Mouse (Mus musculus) MEL (cell line): Measurements from ENCODE around the gene Megf8. TPM values are rescaled to one million over a fixed set of nuclear protein-coding genes. Genes with fewer than 3 reads are reported as not detected.

Source experiments
- DNase-seq: peaks from one replicate; pipeline ENCODE4 v3.0.0; 2011; ENCODE audit warnings: low read depth, low spot score
- H3K27ac ChIP-seq: 2 replicates; pipeline ENCODE4 v1.5.1; 2012; ENCODE audit warnings: low read depth, mild to moderate bottlenecking, control low read depth, low read length, moderate library complexity; ENCODE audit not compliant: control insufficient read depth
- H3K27me3 ChIP-seq, 2 experiments: fragments of 150-350 bp in 1 of 2; sonication (generic) in 1 of 2; 2 replicates each; pipeline ENCODE4 v1.6.1; 2012; ENCODE audit warnings: low read length in 2 of 2, mild to moderate bottlenecking in 2 of 2, improper control_type of control experiment in 1 of 2, moderate library complexity in 1 of 2; ENCODE audit not compliant: insufficient read depth in 2 of 2, control insufficient read depth in 1 of 2
- H3K36me3 ChIP-seq, 2 experiments: 2 replicates each; pipeline ENCODE4 v1.6.1; 2012 to 2014; ENCODE audit warnings: low read length in 2 of 2, improper control_type of control experiment in 1 of 2, inconsistent platforms in 1 of 2, mild to moderate bottlenecking in 1 of 2; ENCODE audit not compliant: insufficient read depth in 2 of 2, control insufficient read depth in 1 of 2
- H3K4me1 ChIP-seq, 2 experiments: fragments of 150-350 bp in 1 of 2; sonication (generic) in 1 of 2; 2 replicates each; pipeline ENCODE4 v1.6.1; 2012; ENCODE audit warnings: low read length in 2 of 2, improper control_type of control experiment in 1 of 2, mild to moderate bottlenecking in 1 of 2; ENCODE audit not compliant: insufficient read depth in 2 of 2, control insufficient read depth in 1 of 2
- H3K4me3 ChIP-seq, 2 experiments: fragments of 150-350 bp in 1 of 2; sonication (generic) in 1 of 2; 2 replicates each; pipeline ENCODE4 v1.5.1; 2012; ENCODE audit warnings: low read depth in 2 of 2, low read length in 2 of 2, mild to moderate bottlenecking in 2 of 2, moderate library complexity in 2 of 2, control low read depth in 1 of 2, improper control_type of control experiment in 1 of 2; ENCODE audit not compliant: control insufficient read depth in 1 of 2, insufficient read depth in 1 of 2
- H3K79me2 ChIP-seq: 2 replicates; pipeline ENCODE4 v1.6.1; 2012; ENCODE audit warnings: mild to moderate bottlenecking, low read length, moderate library complexity; ENCODE audit not compliant: control insufficient read depth, poor library complexity, insufficient read depth
- H3K9ac ChIP-seq: 2 replicates; pipeline ENCODE4 v1.6.1; 2012; ENCODE audit warnings: low read depth, mild to moderate bottlenecking, control low read depth, low read length, moderate library complexity; ENCODE audit not compliant: control insufficient read depth, poor library complexity, severe bottlenecking
- H3K9me3 ChIP-seq: fragments of 150-350 bp; sonication (generic); replicated peaks from 2 replicates; pipeline ENCODE4 v1.6.1; 2012; ENCODE audit warnings: mild to moderate bottlenecking, low read length, improper control_type of control experiment, moderate library complexity; ENCODE audit not compliant: insufficient read depth
- CHD2 ChIP-seq: IDR thresholded peaks from 2 replicates; pipeline ENCODE4 v1.6.1; 2011; ENCODE audit warnings: low read length, improper control_type of control experiment
- EP300 ChIP-seq, 2 experiments: IDR thresholded peaks; 2 replicates each; pipeline ENCODE4 v1.6.1; 2011; ENCODE audit warnings: improper control_type of control experiment in 2 of 2, low read length in 2 of 2, low read depth in 1 of 2, mild to moderate bottlenecking in 1 of 2
- ETS1 ChIP-seq: IDR thresholded peaks from 2 replicates; pipeline ENCODE4 v1.6.1; 2012; ENCODE audit warnings: low read depth, mild to moderate bottlenecking, inconsistent platforms, low read length, improper control_type of control experiment, moderate library complexity
- GATA1 ChIP-seq: IDR thresholded peaks from 2 replicates; pipeline ENCODE4 v1.6.1; 2011; ENCODE audit warnings: low read depth, low read length, improper control_type of control experiment
- MAX ChIP-seq: IDR thresholded peaks from 2 replicates; pipeline ENCODE4 v1.6.1; 2011; ENCODE audit warnings: low read length, improper control_type of control experiment
- MXI1 ChIP-seq: IDR thresholded peaks from 2 replicates; pipeline ENCODE4 v1.6.1; 2011; ENCODE audit warnings: mild to moderate bottlenecking, low read depth, low read length, improper control_type of control experiment
- MYB ChIP-seq: IDR thresholded peaks from 2 replicates; pipeline ENCODE4 v1.6.1; 2011; ENCODE audit warnings: mild to moderate bottlenecking, low read depth, low read length, improper control_type of control experiment
- NELFE ChIP-seq: IDR thresholded peaks from 2 replicates; pipeline ENCODE4 v1.6.1; 2011; ENCODE audit warnings: low read depth, low read length, improper control_type of control experiment
- POLR2AphosphoS2 ChIP-seq: IDR thresholded peaks from 2 replicates; pipeline ENCODE4 v1.6.1; 2011; ENCODE audit warnings: low read length, improper control_type of control experiment
- SIN3A ChIP-seq: IDR thresholded peaks from 2 replicates; pipeline ENCODE4 v1.6.1; 2012; ENCODE audit warnings: low read length, improper control_type of control experiment, inconsistent platforms
- TAL1 ChIP-seq: IDR thresholded peaks from 2 replicates; pipeline ENCODE4 v1.6.1; 2012; ENCODE audit warnings: mild to moderate bottlenecking, inconsistent platforms, low read length, moderate library complexity, mixed read lengths
- TBP ChIP-seq: IDR thresholded peaks from 2 replicates; pipeline ENCODE4 v1.8.0; 2011; ENCODE audit warnings: low read depth, low read length, improper control_type of control experiment
- TCF12 ChIP-seq: IDR thresholded peaks from 2 replicates; pipeline ENCODE4 v1.6.1; 2014; ENCODE audit warnings: low read depth, mild to moderate bottlenecking, inconsistent platforms, low read length, improper control_type of control experiment, moderate library complexity
- USF1 ChIP-seq: IDR thresholded peaks from 2 replicates; pipeline ENCODE4 v1.6.1; 2014; ENCODE audit warnings: low read depth, mild to moderate bottlenecking, inconsistent platforms, low read length, improper control_type of control experiment, moderate library complexity
- USF2 ChIP-seq, 2 experiments: IDR thresholded peaks; 2 replicates each; pipeline ENCODE4 v1.6.1; 2011 to 2012; ENCODE audit warnings: improper control_type of control experiment in 2 of 2, low read length in 2 of 2, borderline replicate concordance in 1 of 2, inconsistent platforms in 1 of 2, low read depth in 1 of 2, mild to moderate bottlenecking in 1 of 2; ENCODE audit not compliant: insufficient read depth in 1 of 2
- ZMIZ1 ChIP-seq: IDR thresholded peaks from 2 replicates; pipeline ENCODE4 v1.6.1; 2012; ENCODE audit warnings: low read depth, mild to moderate bottlenecking, inconsistent platforms, low read length, improper control_type of control experiment, moderate library complexity
- ZNF384 ChIP-seq: IDR thresholded peaks from 2 replicates; pipeline ENCODE4 v1.6.1; 2012; ENCODE audit warnings: low read depth, mild to moderate bottlenecking, inconsistent platforms, low read length, improper control_type of control experiment
- polyA plus RNA-seq, 2 experiments: library from polyadenylated mRNA; stranded (reverse) in 1 of 2; unstranded in 1 of 2; fragments of >175 nt in 1 of 2; fragments of >200 nt in 1 of 2; gene quantifications; 2 replicates each; pipeline versions ENCODE4 v1.2.1 to v1.2.4; 2012; ENCODE audit warnings: low replicate concordance in 2 of 2, low read depth in 1 of 2; ENCODE audit not compliant: insufficient read length in 2 of 2, insufficient read depth in 1 of 2, missing spikeins in 1 of 2
- total RNA-seq: library from RNA; depleted of rRNA; stranded (reverse); fragments of 300-350 nt; gene quantifications from 2 replicates; pipeline ENCODE4 v1.2.3, GENCODE M21; 2012

Megf8 gene
- total and polyA plus RNA-seq, 3 experiments: 12.7 to 22.0 TPM; not detected in 1

- peaks cover 8 to 15% of the 10 kb centered on the region in 2 experiments for H3K36me3 ChIP-seq
- no peak overlapping the region for H3K27ac ChIP-seq
- H3K79me2 ChIP-seq: peaks cover 5% of the 10 kb centered on the region; the same call in 1 of the 2 replicates
- no peak overlapping the region for H3K4me3 ChIP-seq
- H3K4me1 ChIP-seq: peaks cover 3 to 21% of the 10 kb centered on the region in 2 experiments
- no peaks in the 10 kb centered on the region for H3K9me3 ChIP-seq
- DNase-seq: no peak
- no peak overlapping the region for H3K9ac ChIP-seq
- no peak for TF ChIP-seq TBP
- TF ChIP-seq ZNF384: no peak
- peak; percentile 21; the same call in 1 of the 2 replicates for TF ChIP-seq TCF12
- 0 out of 2 replicates have a peak, but pooled peaks have one; percentile 9 for TF ChIP-seq TAL1
- TF ChIP-seq EP300 (IDR thresholded peaks at IDR 0.05; ENCODE audit: low read depth in 1 of 2, low read length in 2 of 2): peak in 1 of 2 experiments; percentile 59; a peak in 1 of 4 replicates
- no peak for TF ChIP-seq USF1
- 0 out of 2 replicates have a peak, but pooled peaks have one; percentile 14 for TF ChIP-seq ETS1
- TF ChIP-seq POLR2AphosphoS2: peak; percentile 60; the same call in 1 of the 2 replicates
- no peaks in the 10 kb centered on the region for H3K27me3 ChIP-seq
These were observed 22.5 kb upstream of the Megf8 start for GRCm38 (mm10) chr7:25294495-25294894.

DNA sequence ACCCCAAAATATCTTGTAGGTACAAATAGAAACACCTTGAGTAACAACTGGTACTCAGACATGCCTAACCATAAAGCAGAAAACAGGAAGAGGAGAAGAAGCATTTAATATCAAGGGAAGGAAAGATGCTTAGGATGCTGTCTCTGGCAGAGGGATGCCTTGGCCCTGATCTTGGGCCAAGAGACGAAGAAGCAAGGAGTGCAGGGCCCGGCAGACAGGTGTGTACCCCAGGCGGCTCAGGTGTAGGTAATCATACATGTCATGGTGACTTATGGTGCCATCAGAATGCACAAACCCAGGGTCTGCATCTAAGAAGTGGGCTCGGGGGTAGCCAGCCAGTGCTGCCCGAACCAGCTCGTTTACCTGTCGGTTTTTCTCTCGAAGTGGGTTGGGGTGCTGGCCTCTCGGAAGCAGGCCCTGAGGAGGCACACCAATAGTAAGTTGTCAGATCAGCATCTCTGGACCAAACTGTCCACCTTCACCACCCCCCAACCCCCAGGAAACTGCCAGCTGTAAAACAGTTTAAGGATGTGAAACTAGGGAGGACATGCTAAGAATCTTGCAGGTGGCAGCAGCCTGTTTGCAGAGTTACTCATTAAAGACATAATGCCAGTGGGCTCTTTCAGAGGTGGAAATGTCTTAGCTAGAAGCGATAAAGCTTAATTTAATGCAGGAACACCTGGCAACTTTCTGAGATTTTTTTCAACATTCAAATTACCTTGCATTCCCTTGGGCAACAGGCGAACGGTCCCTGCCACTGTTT, 21.8 kb upstream of the Megf8 start:
- Histone ChIP-seq H3K9me3 (no peaks in the 10 kb centered on the region), H3K9ac (no peak overlapping the region), H3K27me3 (no peaks in the 10 kb centered on the region), H3K4me1 (peaks cover 3 to 21% of the 10 kb centered on the region in 2 experiments), H3K27ac (no peak overlapping the region), H3K79me2 (peaks cover 5% of the 10 kb centered on the region; the same call in 1 of the 2 replicates), H3K36me3 (peaks cover 3 to 13% of the 10 kb centered on the region in 2 experiments), H3K4me3 (no peak overlapping the region)
- TF ChIP-seq SIN3A (no peak), NELFE (no peak), CHD2 (no peak), USF2 (IDR thresholded peaks at IDR 0.05; ENCODE audit: borderline replicate concordance in 1 of 2, insufficient read depth in 1 of 2, low read depth in 1 of 2, low read length in 2 of 2) (no peak), MXI1 (no peak), POLR2AphosphoS2 (peak; percentile 54; the same call in 1 of the 2 replicates), GATA1 (no peak), ZMIZ1 (peak; percentile 39; the same call in 1 of the 2 replicates), MYB (no peak), ETS1 (no peak), MAX (no peak)
- no peak for DNase-seq
